Mouse (Mus musculus) central nervous system, embryonic 14 days (tissue): Measurements from ENCODE around the gene Gm28308. TPM values are rescaled to one million over a fixed set of nuclear protein-coding genes. Genes with fewer than 3 reads are reported as not detected.

Experiments
- polyA plus RNA-seq: library from polyadenylated mRNA; depleted of rRNA; stranded (reverse); fragments of >200 nt; gene quantifications from 2 replicates; pipeline ENCODE4 v1.2.3, GENCODE M21; 2012; rRNA removed

Gm28308 gene
- polyA plus RNA-seq, 1 experiment: 0.41 TPM

Other genes with a start within 250 kb of the Gm28308 start
- gene Skap2, start 200.8 kb downstream of the Gm28308 start, polyA plus RNA-seq: 9.4 and 11.9 TPM in 2 replicates
- 0.59 and 1.3 TPM in 2 replicates for gene Hoxa1, start 55.0 kb downstream of the Gm28308 start, polyA plus RNA-seq
- 7.4 and 16.1 TPM in 2 replicates for gene Hoxa2, start 48.5 kb downstream of the Gm28308 start, polyA plus RNA-seq
- 0.42 and 0.73 TPM in 2 replicates for gene 5730596B20Rik, start 35.8 kb downstream of the Gm28308 start, polyA plus RNA-seq
- 9.9 and 13.7 TPM in 2 replicates for gene Hoxa4, start 21.6 kb downstream of the Gm28308 start, polyA plus RNA-seq
- gene Hoxa5, start 8.8 kb downstream of the Gm28308 start, polyA plus RNA-seq: 44.2 and 47.7 TPM in 2 replicates
- 2.6 and 4.3 TPM in 2 replicates for gene Hoxa6, start 4.6 kb downstream of the Gm28308 start, polyA plus RNA-seq
- 8.3 and 13.2 TPM in 2 replicates for gene Hoxa3, start within 50 bp of the Gm28308 start, polyA plus RNA-seq
- 0.40 and 5.8 TPM in 2 replicates for gene Hoxa7, start 8.5 kb upstream of the Gm28308 start, polyA plus RNA-seq
- gene Hoxa9, start 17.8 kb upstream of the Gm28308 start, polyA plus RNA-seq: 1.4 TPM in 1 of 2 replicates, not detected in the other
- gene Hoxa10, start 27.5 kb upstream of the Gm28308 start, polyA plus RNA-seq: 0.04 TPM in 1 of 2 replicates, not detected in the other
- not detected in 2 replicates for gene Hoxa11, start 32.5 kb upstream of the Gm28308 start, polyA plus RNA-seq
- not detected in 2 replicates for gene Hoxa13, start 47.5 kb upstream of the Gm28308 start, polyA plus RNA-seq
- 1.7 and 2.8 TPM in 2 replicates for gene Evx1, start 100.2 kb upstream of the Gm28308 start, polyA plus RNA-seq